11 mouse cellular contexts compared by ENCODE assay signal in the genomic region with DNA sequence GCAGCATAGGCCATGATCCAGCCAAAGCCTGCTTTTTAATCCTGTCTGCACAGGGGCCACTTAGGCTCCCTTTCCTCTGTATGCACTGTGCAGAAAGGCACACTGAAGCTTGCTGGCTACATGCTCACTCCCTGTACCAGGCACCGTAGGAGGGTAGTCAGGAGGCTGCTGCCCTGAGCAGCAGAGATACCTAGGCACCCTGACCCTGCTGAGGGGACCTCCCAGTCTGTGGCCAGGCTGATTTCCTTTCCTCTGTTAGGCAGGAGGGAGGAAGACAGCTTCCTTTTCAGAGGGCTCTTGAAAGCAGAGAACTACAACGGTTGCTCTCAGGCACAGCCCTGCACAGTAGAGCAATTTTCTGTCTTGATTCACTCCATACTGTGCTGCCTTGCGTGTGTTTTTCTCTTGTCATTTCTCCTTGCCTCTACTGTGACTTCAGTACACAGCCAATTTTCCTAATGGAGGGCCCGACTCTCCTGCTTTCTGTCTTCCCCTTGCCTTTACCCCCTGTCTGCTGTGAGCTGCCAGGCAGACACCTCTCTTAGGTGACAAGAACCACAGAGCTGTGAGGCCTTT. TPM values are rescaled to one million over a fixed set of nuclear protein-coding genes. Genes with fewer than 3 reads are reported as not detected.
DNase-seq lines count a peak whose midpoint lies in the region; ATAC-seq lines count a peak whose summit lies in the region.
"Had no signal": no experiment of that assay in that cellular context is flagged by ENCODE, and none has a peak within 500 bp of the region (broad histone marks: within the 10 kb centered on the region; RNA-seq: fewer than 3 reads in every experiment).

No protein-coding gene starts in this region.

- H3K27ac ChIP-seq in kidney, embryonic 14.5 days (ENCODE audit: low read depth, low read length) = peak overlapping the region; percentile 73; the same call in 1 of the 2 replicates
- no peak overlapping the region for H3K27ac ChIP-seq in hindbrain, embryonic 15.5 days (replicated peaks)

- H3K4me3 ChIP-seq in kidney, embryonic 14.5 days (ENCODE audit: low read length) = peak overlapping the region; percentile 42
- H3K4me3 ChIP-seq in hindbrain, embryonic 15.5 days = no peak overlapping the region

- no peak for DNase-seq in kidney, adult 8-10 months
- DNase-seq in thymus, adult 18-20 months = peak; percentile 34 to 56
- DNase-seq in frontal cortex, postnatal 25 days (ENCODE audit: low spot score in 2 of 2) = no peak
- DNase-seq: cerebellum, postnatal 36 days; left cerebral cortex, postnatal 4 days had no signal

- peak overlapping the region; percentile 64 for H3K9ac ChIP-seq in kidney, embryonic 14.5 days (ENCODE audit: low read depth, low read length)
- no peak overlapping the region for H3K9ac ChIP-seq in hindbrain, embryonic 15.5 days

- no peaks in the 10 kb centered on the region for H3K4me1 ChIP-seq in kidney, embryonic 14.5 days (ENCODE audit: control insufficient read depth, insufficient read depth, low read length)
- H3K4me1 ChIP-seq in hindbrain, embryonic 15.5 days (replicated peaks) = peaks cover 5% of the 10 kb centered on the region; the same call in 1 of the 2 replicates

- H3K4me2 ChIP-seq in kidney, embryonic 14.5 days (replicated peaks; ENCODE audit: low read depth, low read length) = peak overlapping the region; percentile 45
- H3K4me2 ChIP-seq in hindbrain, embryonic 15.5 days = peak overlapping the region; percentile 29

- H3K9me3 ChIP-seq in kidney, embryonic 14.5 days (ENCODE audit: control insufficient read depth, low read length) = no peaks in the 10 kb centered on the region
- no peaks in the 10 kb centered on the region for H3K9me3 ChIP-seq in hindbrain, embryonic 15.5 days

- H3K27me3 ChIP-seq in kidney, embryonic 14.5 days (ENCODE audit: control insufficient read depth, insufficient read depth, low read length) = peaks cover 65% of the 10 kb centered on the region
- H3K27me3 ChIP-seq in hindbrain, embryonic 15.5 days = peaks cover 62% of the 10 kb centered on the region

- 0 out of 2 replicates have a peak, but pooled peaks have one; percentile 9 for ATAC-seq in kidney, embryonic 14.5 days (ENCODE audit: low FRiP score, low TSS enrichment)
- peak; percentile 25 for ATAC-seq in activated CD4-positive, CD25-positive, alpha-beta regulatory T cell, adult 4 months
- ATAC-seq in hindbrain, embryonic 15.5 days (ENCODE audit: low FRiP score, low read depth) = no peak
- ATAC-seq in erythroblast, adult 5-6 weeks (replicated peaks; ENCODE audit: low FRiP score, poor library complexity, severe bottlenecking) = no peak

- WGBS in kidney, embryonic 14.5 days = 35% methylated on average over 4 of the region's 4 CpGs
- WGBS in hindbrain, embryonic 15.5 days = 31% methylated on average over 4 of the region's 4 CpGs

- H3K36me3 ChIP-seq in kidney, embryonic 14.5 days (ENCODE audit: control insufficient read depth, insufficient read depth, low read length) = peaks cover 8% of the 10 kb centered on the region; the same call in 1 of the 2 replicates
- no peaks in the 10 kb centered on the region for H3K36me3 ChIP-seq in hindbrain, embryonic 15.5 days

RNA-seq across cellular contexts. Expression of a gene that starts 9.8 kb away (rescaled TPM):
- 3.7 and 4.4 TPM in 2 replicates for polyA plus RNA-seq in kidney, embryonic 14.5 days (2014; fragmentation: Nextera tagmentation; extraction: Ambion mirVana)
- under 1 TPM in 1 of 2 experiments, not detected in 1; 0.87 TPM for polyA plus RNA-seq in activated CD4-positive, CD25-positive, alpha-beta regulatory T cell, adult 4 months (2017; shearing (Covaris generic))
- polyA plus RNA-seq in hindbrain, embryonic 15.5 days (2015; fragmentation: Nextera tagmentation; extraction: Ambion mirVana) = 0.45 and 0.48 TPM in 2 replicates
- not detected in 2 replicates for total RNA-seq in erythroblast, adult 5-6 weeks (2015; ENCODE audit: low replicate concordance)
- total RNA-seq in erythroblast, adult 5-6 weeks (2017; ENCODE audit: low replicate concordance) = not detected in 2 replicates
- total RNA-seq: left cerebral cortex, postnatal 4 days; MEL had no signal

RNA-seq across cellular contexts. Expression of a gene that starts 18.1 kb away (rescaled TPM):
- polyA plus RNA-seq in kidney, embryonic 14.5 days (2014; fragmentation: Nextera tagmentation; extraction: Ambion mirVana) = 5.0 and 6.4 TPM in 2 replicates
- polyA plus RNA-seq in activated CD4-positive, CD25-positive, alpha-beta regulatory T cell, adult 4 months (2017; shearing (Covaris generic)) = 1 to 10 TPM in 1 of 2 experiments, not detected in 1; 2.0 TPM
- 0.69 and 1.2 TPM in 2 replicates for polyA plus RNA-seq in hindbrain, embryonic 15.5 days (2015; fragmentation: Nextera tagmentation; extraction: Ambion mirVana)
- not detected in 2 replicates for total RNA-seq in erythroblast, adult 5-6 weeks (2015; ENCODE audit: low replicate concordance)
- not detected in 2 replicates for total RNA-seq in erythroblast, adult 5-6 weeks (2017; ENCODE audit: low replicate concordance)
- total RNA-seq: left cerebral cortex, postnatal 4 days had no signal
- polyA plus RNA-seq: testis, adult 2 months had no signal

RNA-seq across cellular contexts. Expression of a gene that starts 18.6 kb away (rescaled TPM):
- polyA plus RNA-seq in kidney, embryonic 14.5 days (2014; fragmentation: Nextera tagmentation; extraction: Ambion mirVana) = 59.7 and 87.4 TPM in 2 replicates
- 100 to 1,000 TPM; 120 to 138 TPM for polyA plus RNA-seq in activated CD4-positive, CD25-positive, alpha-beta regulatory T cell, adult 4 months (2017; shearing (Covaris generic))
- polyA plus RNA-seq in hindbrain, embryonic 15.5 days (2015; fragmentation: Nextera tagmentation; extraction: Ambion mirVana) = 28.8 and 32.3 TPM in 2 replicates
- total RNA-seq in erythroblast, adult 5-6 weeks (2015; ENCODE audit: low replicate concordance) = 0.42 and 1.5 TPM in 2 replicates
- 0.56 and 1.4 TPM in 2 replicates for total RNA-seq in erythroblast, adult 5-6 weeks (2017; ENCODE audit: low replicate concordance)

Comparison
In these comparisons a context has a peak if more than half of its experiments do, and no peak if none do; other contexts are left out.
1. ATAC-seq: peak in kidney, embryonic 14.5 days (single experiment) and activated CD4-positive, CD25-positive, alpha-beta regulatory T cell, adult 4 months (single experiment); none in hindbrain, embryonic 15.5 days (single experiment) and erythroblast, adult 5-6 weeks (single experiment).
2. DNase-seq: peak in thymus, adult 18-20 months (2 of 2); none in kidney, adult 8-10 months (0 of 2) and frontal cortex, postnatal 25 days (0 of 2).